Mouse (Mus musculus) liver, embryonic 13.5 days (tissue): ENCODE data around the gene Arhgdia. TPM values are rescaled to one million over a fixed set of nuclear protein-coding genes. Genes with fewer than 3 reads are reported as not detected.

Source experiments
- ATAC-seq: fragments of 200-750 bp; cut with Nextera tagmentation; 2 replicates; pipeline ENCODE4 v1.8.0; 2017; ENCODE audit warnings: low read depth, mild to moderate bottlenecking, moderate number of reproducible peaks, moderate library complexity
- DNase-seq: peaks from one replicate; pipeline ENCODE4 v3.0.0; 2022
- H3K27ac ChIP-seq: fragments of 300-500 bp; sonication (generic); 2 replicates; pipeline ENCODE4 v1.5.1; 2015; ENCODE audit warnings: moderate library complexity, mild to moderate bottlenecking, inconsistent platforms
- H3K27me3 ChIP-seq: fragments of 300-500 bp; sonication (generic); 2 replicates; pipeline ENCODE4 v1.6.1; 2015; ENCODE audit warnings: mild to moderate bottlenecking, inconsistent platforms
- H3K36me3 ChIP-seq: fragments of 300-500 bp; sonication (generic); 2 replicates; pipeline ENCODE4 v1.6.1; 2015; ENCODE audit warnings: mild to moderate bottlenecking, inconsistent platforms
- H3K4me1 ChIP-seq: fragments of 300-500 bp; sonication (generic); replicated peaks from 2 replicates; pipeline ENCODE4 v1.6.1; 2015; ENCODE audit warnings: inconsistent platforms
- H3K4me2 ChIP-seq: fragments of 300-500 bp; sonication (generic); 2 replicates; pipeline ENCODE4 v1.6.1; 2015; ENCODE audit warnings: inconsistent platforms, mild to moderate bottlenecking, moderate library complexity
- H3K4me3 ChIP-seq: fragments of 300-500 bp; sonication (generic); replicated peaks from 2 replicates; pipeline ENCODE4 v1.5.1; 2015; ENCODE audit warnings: mild to moderate bottlenecking, inconsistent platforms
- H3K9ac ChIP-seq: fragments of 300-500 bp; sonication (generic); 2 replicates; pipeline ENCODE4 v1.6.1; 2015; ENCODE audit warnings: mild to moderate bottlenecking, inconsistent platforms
- H3K9me3 ChIP-seq: fragments of 300-500 bp; sonication (generic); replicated peaks from 2 replicates; pipeline ENCODE4 v1.6.1; 2016; ENCODE audit warnings: inconsistent platforms
- WGBS: fragments of 180-500 bp; shearing (Covaris S2); methylation state at CpG from one replicate; pipeline ENCODE4 v1.1.7; 2015; ENCODE audit not compliant: insufficient replicate concordance; 5-methylcytosine and 5-hydroxymethylcytosine counted together
- polyA plus RNA-seq: library from polyadenylated mRNA; unstranded; fragments of >200 nt; fragmentation: Nextera tagmentation; extraction: Ambion mirVana; gene quantifications from 2 replicates; pipeline ENCODE4 v1.2.1, GENCODE M21; 2015

Arhgdia gene
- polyA plus RNA-seq, 1 experiment from 2014 or later: 258 TPM

- DNase-seq: no peak
- Histone ChIP-seq H3K4me2 (no peak overlapping the region), H3K4me3 (no peak overlapping the region)
Measured at GRCm38 (mm10) chr11:120577211-120578023, 4.0 kb downstream of the Arhgdia start.

GRCm38 (mm10) chr11:120576365-120576981 is 5.0 kb downstream of the Arhgdia start:
- Histone ChIP-seq H3K27ac (peak overlapping the region; percentile 80), H3K4me3 (no peak overlapping the region), H3K4me1 (peaks cover 78% of the 10 kb centered on the region), H3K9me3 (no peaks in the 10 kb centered on the region), H3K4me2 (no peak overlapping the region), H3K9ac (peak overlapping the region; percentile 31; the same call in 1 of the 2 replicates), H3K36me3 (peaks cover 32% of the 10 kb centered on the region), H3K27me3 (no peaks in the 10 kb centered on the region)
- DNase-seq (no peak), ATAC-seq (no peak)
- WGBS: 82% methylated on average over 3 of the region's 3 CpGs

More at GRCm38 (mm10) chr11:120577211-120578023, 4.0 kb downstream of the Arhgdia start:
- ATAC-seq: no peak
- Histone ChIP-seq H3K27ac (peak overlapping the region; percentile 80), H3K27me3 (no peaks in the 10 kb centered on the region), H3K9ac (0 out of 2 replicates have a peak overlapping the region, but pooled peaks have one; percentile 31), H3K9me3 (no peaks in the 10 kb centered on the region), H3K36me3 (peaks cover 31% of the 10 kb centered on the region), H3K4me1 (peaks cover 76% of the 10 kb centered on the region)
- WGBS: 72% methylated on average over 7 of the region's 7 CpGs

DNA sequence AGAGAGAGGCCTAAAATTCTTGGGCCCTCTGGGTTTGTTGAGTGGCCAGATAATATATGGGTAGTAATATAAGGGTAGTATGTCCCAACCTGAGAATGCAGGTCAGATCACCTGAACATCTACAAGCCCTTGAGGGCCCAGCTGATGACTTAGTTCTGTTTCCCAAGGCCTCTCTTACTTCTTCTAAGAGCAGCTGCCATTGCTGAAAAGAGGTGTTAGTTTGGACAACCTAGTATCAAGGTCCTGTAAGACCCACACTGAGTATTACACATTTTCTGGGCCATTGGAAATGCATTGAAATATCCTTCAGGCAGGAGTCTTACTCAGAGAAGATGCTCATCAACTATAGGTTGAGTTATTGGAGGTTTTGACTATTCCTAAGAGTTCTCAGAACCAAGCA is 5.5 kb downstream of the Arhgdia start:
- Histone ChIP-seq H3K4me1 (peaks cover 83% of the 10 kb centered on the region), H3K4me2 (no peak overlapping the region), H3K27ac (peak overlapping the region; percentile 80), H3K27me3 (no peaks in the 10 kb centered on the region), H3K9me3 (no peaks in the 10 kb centered on the region), H3K36me3 (peaks cover 37% of the 10 kb centered on the region), H3K9ac (no peak overlapping the region), H3K4me3 (no peak overlapping the region)
- no peak for DNase-seq
- no peak for ATAC-seq

- Histone ChIP-seq H3K4me1 (peaks cover 84% of the 10 kb centered on the region), H3K27ac (peak overlapping the region; percentile 90), H3K4me2 (peak overlapping the region; percentile 93), H3K9me3 (no peaks in the 10 kb centered on the region), H3K9ac (peak overlapping the region; percentile 95), H3K36me3 (peaks cover 45% of the 10 kb centered on the region), H3K4me3 (peak overlapping the region; percentile 96), H3K27me3 (no peaks in the 10 kb centered on the region)
- DNase-seq: no peak
- ATAC-seq: no peak
- WGBS: 79% methylated on average over 2 of the region's 2 CpGs
Measured at GRCm38 (mm10) chr11:120575046-120575445, 6.4 kb downstream of the Arhgdia start.

DNA sequence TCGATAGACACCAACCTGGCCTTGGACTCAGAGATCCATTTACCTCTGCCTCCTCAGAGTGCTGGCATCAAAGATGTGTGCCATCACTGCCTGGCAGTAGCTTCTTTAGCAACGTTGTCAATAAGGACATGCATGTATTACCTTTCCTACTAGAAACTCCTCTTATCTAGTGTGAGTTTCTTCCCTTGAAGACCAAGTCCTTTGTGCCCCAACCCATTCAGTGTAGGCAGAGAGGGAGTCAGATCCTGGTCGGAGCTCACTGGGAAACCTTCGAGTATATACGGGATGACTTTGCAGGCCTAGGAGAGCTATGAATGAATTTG is 7.2 kb downstream of the Arhgdia start:
- Histone ChIP-seq H3K4me1 (peaks cover 79% of the 10 kb centered on the region), H3K9ac (peak overlapping the region; percentile 95), H3K4me3 (peak overlapping the region; percentile 96), H3K4me2 (peak overlapping the region; percentile 93), H3K27me3 (no peaks in the 10 kb centered on the region), H3K27ac (peak overlapping the region; percentile 90), H3K9me3 (no peaks in the 10 kb centered on the region), H3K36me3 (peaks cover 43% of the 10 kb centered on the region)
- 38% methylated on average over 5 of the region's 5 CpGs for WGBS
- no peak for DNase-seq
- no peak for ATAC-seq

- H3K9me3 ChIP-seq: no peaks in the 10 kb centered on the region
- peak overlapping the region; percentile 96 for H3K4me3 ChIP-seq
- under 1% methylated on average over 23 of the region's 23 CpGs for WGBS
- H3K27ac ChIP-seq: peak overlapping the region; percentile 90
- peak; percentile 16 for DNase-seq
- peaks cover 41% of the 10 kb centered on the region for H3K36me3 ChIP-seq
- peak overlapping the region; percentile 93 for H3K4me2 ChIP-seq
- no peak for ATAC-seq
- H3K27me3 ChIP-seq: no peaks in the 10 kb centered on the region
- peaks cover 75% of the 10 kb centered on the region for H3K4me1 ChIP-seq
- peak overlapping the region; percentile 95 for H3K9ac ChIP-seq
Measured at GRCm38 (mm10) chr11:120573585-120574277, 7.7 kb downstream of the Arhgdia start.

DNA sequence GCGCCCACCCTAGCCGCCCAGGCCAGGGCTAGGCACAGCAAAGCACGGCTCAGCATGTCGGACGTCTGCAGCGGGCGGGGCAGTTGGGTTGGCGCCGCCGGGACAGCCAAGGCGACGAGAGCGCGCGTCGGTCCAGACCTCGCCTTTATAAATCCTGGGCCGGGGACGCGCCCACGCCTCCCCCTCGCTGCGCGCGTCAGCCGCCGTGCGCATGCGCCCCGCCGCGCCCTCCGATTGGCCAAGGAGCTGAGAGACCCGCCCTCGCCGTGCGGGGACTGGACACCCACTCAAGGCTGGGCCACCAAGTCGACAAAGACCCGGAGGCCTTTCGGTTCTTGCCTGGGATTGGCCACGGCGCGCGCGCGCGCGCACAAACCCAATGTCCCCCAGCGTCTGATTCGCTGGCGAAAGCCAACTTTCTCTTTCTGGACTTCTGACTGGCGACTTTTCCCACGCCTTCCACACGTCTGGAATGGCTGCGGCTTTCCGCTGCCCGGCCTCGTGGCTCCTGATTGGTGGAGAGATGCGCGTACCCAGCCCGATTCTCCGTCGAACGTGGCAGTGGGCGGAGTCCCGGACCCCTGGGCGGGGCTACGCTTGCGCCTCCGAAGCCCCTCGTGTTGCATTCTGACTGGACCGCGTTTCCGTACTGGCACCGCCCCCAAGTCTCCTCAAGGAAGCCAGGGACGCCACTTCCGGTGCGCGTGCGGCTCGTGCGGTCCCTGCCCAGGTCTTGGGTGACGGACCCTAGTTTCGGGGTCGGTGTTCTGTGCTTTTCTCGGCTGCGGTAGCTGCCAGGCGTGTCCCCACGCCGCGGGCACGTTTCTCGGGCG is 8.5 kb downstream of the Arhgdia start, which contains the start of gene P4hb:
Gene P4hb, minus strand, starts transcription at position 502 of the 833 bp plus-strand sequence.
- under 1% methylated on average over 94 of the region's 94 CpGs for WGBS
- H3K9me3 ChIP-seq: no peaks in the 10 kb centered on the region
- H3K9ac ChIP-seq: peak within 1 kb of the TSS; percentile 95
- H3K4me3 ChIP-seq: peak within 1 kb of the TSS; percentile 96
- DNase-seq (peak; percentile 99), ATAC-seq (peak; percentile 93)
- H3K27ac ChIP-seq: peak within 1 kb of the TSS; percentile 90
- H3K4me2 ChIP-seq: peak within 1 kb of the TSS; percentile 93
- peaks cover 41% of the 10 kb centered on the region for H3K36me3 ChIP-seq
- no peaks in the 10 kb centered on the region for H3K27me3 ChIP-seq
- H3K4me1 ChIP-seq: peaks cover 75% of the 10 kb centered on the region

- H3K27me3 ChIP-seq: no peaks in the 10 kb centered on the region
- H3K4me3 ChIP-seq: peak overlapping the region; percentile 96
- ATAC-seq: peak; percentile 2
- 0% methylated on average over 22 of the region's 24 CpGs for WGBS
- peaks cover 73% of the 10 kb centered on the region for H3K4me1 ChIP-seq
- DNase-seq: no peak
- H3K9me3 ChIP-seq: no peaks in the 10 kb centered on the region
- H3K4me2 ChIP-seq: peak overlapping the region; percentile 93
- H3K36me3 ChIP-seq: peaks cover 41% of the 10 kb centered on the region
- H3K27ac ChIP-seq: peak overlapping the region; percentile 90
- peak overlapping the region; percentile 95 for H3K9ac ChIP-seq
Measured at GRCm38 (mm10) chr11:120572417-120572751, 9.0 kb downstream of the Arhgdia start.

GRCm38 (mm10) chr11:120571754-120572416 is 9.5 kb downstream of the Arhgdia start:
- Histone ChIP-seq H3K9ac (peak overlapping the region; percentile 95), H3K36me3 (peaks cover 42% of the 10 kb centered on the region), H3K9me3 (no peaks in the 10 kb centered on the region), H3K4me1 (peaks cover 73% of the 10 kb centered on the region), H3K27me3 (no peaks in the 10 kb centered on the region), H3K4me2 (peak overlapping the region; percentile 93), H3K4me3 (peak overlapping the region; percentile 96), H3K27ac (peak overlapping the region; percentile 90)
- no peak for ATAC-seq
- WGBS: 4% methylated on average over 11 of the region's 11 CpGs
- DNase-seq: no peak

GRCm38 (mm10) chr11:120571122-120571521 is 10.3 kb downstream of the Arhgdia start:
- H3K9me3 ChIP-seq: no peaks in the 10 kb centered on the region
- no peaks in the 10 kb centered on the region for H3K27me3 ChIP-seq
- H3K4me3 ChIP-seq: peak overlapping the region; percentile 96
- ATAC-seq (no peak), DNase-seq (no peak)
- WGBS: 34% methylated on average over 3 of the region's 3 CpGs
- peak overlapping the region; percentile 90 for H3K27ac ChIP-seq
- peaks cover 69% of the 10 kb centered on the region for H3K4me1 ChIP-seq
- peak overlapping the region; percentile 93 for H3K4me2 ChIP-seq
- H3K9ac ChIP-seq: peak overlapping the region; percentile 95
- peaks cover 50% of the 10 kb centered on the region for H3K36me3 ChIP-seq
